Mouse (Mus musculus): ENCODE measurements around the gene Tac2. TPM values are rescaled to one million over a fixed set of nuclear protein-coding genes. Genes with fewer than 3 reads are reported as not detected.
"Not testable (repeated sequence)": the region's sequence is repeated elsewhere in the genome, so short reads cannot be mapped to it uniquely, and the experiment has no call there.

Gene Tac2
- polyA plus RNA-seq, 1 experiment from 2014 or later, result 2.1 TPM

DNA sequence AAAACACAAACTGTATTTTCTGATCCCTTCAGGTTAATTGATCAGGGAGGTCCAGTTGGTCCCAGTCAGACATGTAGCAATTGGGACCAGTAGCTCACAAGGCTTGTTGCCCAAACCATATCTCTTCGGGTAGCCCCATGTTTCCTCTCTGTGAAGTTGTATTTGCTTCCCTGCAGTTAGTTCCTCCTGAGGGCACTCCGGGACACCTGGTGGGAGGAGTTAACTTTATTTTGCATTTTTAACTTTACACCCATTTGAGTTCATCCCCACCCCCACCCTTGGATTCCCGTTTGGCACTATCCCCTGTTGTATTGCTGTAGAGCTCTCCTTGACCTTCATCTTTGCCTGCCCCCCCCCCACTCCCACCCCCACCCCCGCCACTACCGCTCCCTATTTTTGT, 21.6 kb downstream of the Tac2 start:
- Histone ChIP-seq H3K27ac (no peak overlapping the region), H3K4me1 (peaks cover 11% of the 10 kb centered on the region; the same call in 1 of the 2 replicates), H3K9me3 (no peaks in the 10 kb centered on the region), H3K9ac (no peak overlapping the region), H3K4me2 (replicated peaks) (no peak overlapping the region), H3K27me3 (no peaks in the 10 kb centered on the region), H3K36me3 (peaks cover 69% of the 10 kb centered on the region), H3K4me3 (no peak overlapping the region)
- 83% methylated on average over 5 of the region's 5 CpGs for WGBS
- ATAC-seq (ENCODE audit: insufficient number of reproducible peaks, insufficient read depth, low FRiP score, low TSS enrichment), result no peak

DNA sequence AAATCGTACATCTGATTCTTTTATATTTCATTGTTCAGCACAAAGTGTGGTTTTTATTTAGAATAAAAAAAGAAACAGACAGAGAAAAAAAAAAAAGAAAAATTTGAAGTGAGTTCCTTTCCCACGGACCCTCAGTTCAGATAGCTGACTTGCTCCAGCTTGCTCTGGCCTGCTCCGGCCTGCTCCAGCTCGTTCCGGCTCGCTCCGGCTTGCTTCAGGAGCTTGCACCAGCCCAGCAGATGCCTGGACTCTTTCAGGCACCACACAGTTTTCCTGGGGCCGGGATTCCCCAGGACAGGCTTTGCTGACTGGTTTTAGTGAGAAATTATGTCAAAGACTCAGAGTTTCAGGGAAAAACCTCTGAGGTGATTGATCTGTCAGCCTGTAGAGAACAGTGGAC, 23.0 kb downstream of the Tac2 start:
- no peak overlapping the region for H3K27ac ChIP-seq
- H3K4me1 ChIP-seq, result peaks cover 10% of the 10 kb centered on the region; the same call in 1 of the 2 replicates
- no peak for ATAC-seq (ENCODE audit: insufficient number of reproducible peaks, insufficient read depth, low FRiP score, low TSS enrichment)
- no peak overlapping the region for H3K4me2 ChIP-seq (replicated peaks)
- peaks cover 59% of the 10 kb centered on the region for H3K36me3 ChIP-seq
- WGBS, result 83% methylated on average over 8 of the region's 8 CpGs
- H3K27me3 ChIP-seq, result no peaks in the 10 kb centered on the region
- no peaks in the 10 kb centered on the region for H3K9me3 ChIP-seq
- H3K9ac ChIP-seq, result no peak overlapping the region
- no peak overlapping the region for H3K4me3 ChIP-seq

DNA sequence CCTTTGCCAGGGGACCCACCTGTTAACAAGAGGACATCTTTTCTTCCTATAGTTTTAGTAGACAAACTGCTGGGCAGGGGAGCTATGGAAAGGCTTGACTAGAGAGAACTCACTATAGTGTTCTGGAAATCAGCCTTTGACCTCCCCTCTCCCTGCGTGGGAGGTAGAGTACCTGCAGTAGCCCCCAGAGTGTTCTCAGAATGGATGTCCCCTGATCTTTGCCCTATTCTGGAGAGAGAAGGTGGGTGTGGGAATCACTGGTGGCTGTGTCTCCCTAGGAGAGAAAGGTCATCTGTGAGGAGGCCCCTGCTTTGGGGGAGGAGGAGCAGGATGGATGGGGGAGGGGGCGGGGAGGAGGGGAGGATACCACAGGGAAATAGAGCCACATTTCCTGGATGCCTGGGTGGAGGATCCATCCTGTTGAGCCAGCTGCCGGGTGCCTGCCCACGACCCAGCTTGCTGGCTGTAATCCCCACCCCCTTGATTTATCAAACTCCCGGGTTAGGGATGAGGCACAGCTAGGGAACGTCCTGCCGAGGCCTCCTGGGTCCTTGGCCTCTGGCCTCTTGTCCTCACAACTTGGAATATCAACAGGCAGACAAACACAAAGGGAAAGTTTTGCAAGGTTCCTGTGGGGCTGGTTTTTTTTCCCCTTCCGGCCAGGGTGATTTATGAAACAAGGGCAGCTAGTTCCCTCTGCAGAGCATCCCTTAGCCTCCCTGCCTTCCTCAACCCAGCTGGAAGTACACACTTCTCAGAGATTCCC, 24.8 kb downstream of the Tac2 start:
- H3K36me3 ChIP-seq, result peaks cover 41% of the 10 kb centered on the region
- ATAC-seq (ENCODE audit: insufficient number of reproducible peaks, insufficient read depth, low FRiP score, low TSS enrichment), result no peak
- no peak overlapping the region for H3K27ac ChIP-seq
- H3K4me2 ChIP-seq (replicated peaks), result no peak overlapping the region
- H3K27me3 ChIP-seq, result no peaks in the 10 kb centered on the region
- 12% methylated on average over 8 of the region's 8 CpGs for WGBS
- H3K9me3 ChIP-seq, result no peaks in the 10 kb centered on the region
- H3K9ac ChIP-seq, result no peak overlapping the region
- H3K4me3 ChIP-seq, result no peak overlapping the region
- H3K4me1 ChIP-seq, result peaks cover 10% of the 10 kb centered on the region; the same call in 1 of the 2 replicates

DNA sequence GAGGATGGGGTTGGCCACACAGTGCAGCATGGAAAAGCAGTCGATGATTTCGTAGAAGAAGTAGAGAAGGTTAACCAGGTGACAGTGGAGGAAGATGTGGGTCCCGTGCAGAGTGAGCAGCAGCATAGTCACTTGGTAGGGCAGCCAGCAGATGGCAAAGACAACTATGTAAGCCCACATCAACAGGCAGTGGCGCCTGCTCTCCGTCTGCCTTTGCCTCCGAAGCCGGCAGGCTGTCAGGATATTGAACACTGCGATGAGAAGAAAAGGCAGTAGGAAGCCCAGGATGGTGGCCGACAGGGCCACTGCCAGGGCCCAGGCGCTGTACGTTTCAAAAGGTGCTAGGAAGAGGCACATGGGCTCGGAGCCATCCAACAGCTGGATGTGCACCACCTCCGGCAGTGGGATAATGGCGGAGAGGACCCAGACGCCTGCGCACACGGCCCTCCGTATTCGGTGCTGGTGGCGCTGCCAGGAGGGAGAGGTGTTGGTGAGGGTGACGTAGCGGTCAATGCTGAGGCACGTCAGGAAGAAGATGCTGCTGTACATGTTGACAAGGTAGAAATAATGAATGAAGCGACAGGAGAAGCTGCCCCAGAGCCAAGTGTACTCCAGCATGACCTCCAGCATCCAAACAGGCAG, 26.0 kb downstream of the Tac2 start:
- no peak overlapping the region for H3K4me3 ChIP-seq

DNA sequence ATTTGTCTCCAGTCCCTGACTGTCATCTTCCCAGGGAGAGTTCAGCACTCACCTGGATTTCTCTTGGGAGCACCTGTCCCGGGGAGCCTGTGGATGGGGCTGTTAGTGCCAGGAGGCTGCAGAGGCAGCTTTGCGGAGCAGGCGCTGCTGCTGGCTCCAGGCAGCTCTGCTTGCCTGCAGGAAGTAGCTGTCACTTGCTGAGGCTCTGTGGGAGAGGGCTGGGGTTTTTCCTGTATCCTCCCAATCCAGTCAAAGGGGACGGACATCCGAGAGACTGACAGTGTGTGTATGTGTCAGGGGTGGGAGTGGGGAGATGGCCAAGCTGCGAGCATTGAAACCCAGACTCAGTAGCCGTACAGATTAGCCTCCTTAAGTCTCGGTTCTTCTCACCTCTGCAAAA, 27.3 kb downstream of the Tac2 start, which contains the start of gene Gpr182:
Gene Gpr182 (minus strand): TSS at position 185 of the 400 bp plus-strand sequence.
- 45% methylated on average over 8 of the region's 8 CpGs for WGBS
- no peak within 1 kb of the TSS for H3K9ac ChIP-seq
- ATAC-seq (ENCODE audit: insufficient number of reproducible peaks, insufficient read depth, low FRiP score, low TSS enrichment), result no peak
- no peak within 1 kb of the TSS; the same call in 1 of the 2 replicates for H3K4me2 ChIP-seq (replicated peaks)
- peaks cover 19% of the 10 kb centered on the region for H3K36me3 ChIP-seq
- H3K4me3 ChIP-seq, result no peak within 1 kb of the TSS
- H3K4me1 ChIP-seq, result peaks cover 10% of the 10 kb centered on the region; the same call in 1 of the 2 replicates
- no peak within 1 kb of the TSS for H3K27ac ChIP-seq
- H3K27me3 ChIP-seq, result no peaks in the 10 kb centered on the region
- H3K9me3 ChIP-seq, result no peaks in the 10 kb centered on the region

More for the DNA sequence above, 26.0 kb downstream of the Tac2 start:
- no peak for ATAC-seq (ENCODE audit: insufficient number of reproducible peaks, insufficient read depth, low FRiP score, low TSS enrichment)
- Histone ChIP-seq H3K9ac (no peak overlapping the region), H3K4me2 (replicated peaks) (peak overlapping the region; percentile 33), H3K27me3 (no peaks in the 10 kb centered on the region), H3K27ac (no peak overlapping the region), H3K9me3 (no peaks in the 10 kb centered on the region), H3K4me1 (peaks cover 10% of the 10 kb centered on the region; the same call in 1 of the 2 replicates), H3K36me3 (peaks cover 30% of the 10 kb centered on the region)
- 56% methylated on average over 24 of the region's 24 CpGs for WGBS

DNA sequence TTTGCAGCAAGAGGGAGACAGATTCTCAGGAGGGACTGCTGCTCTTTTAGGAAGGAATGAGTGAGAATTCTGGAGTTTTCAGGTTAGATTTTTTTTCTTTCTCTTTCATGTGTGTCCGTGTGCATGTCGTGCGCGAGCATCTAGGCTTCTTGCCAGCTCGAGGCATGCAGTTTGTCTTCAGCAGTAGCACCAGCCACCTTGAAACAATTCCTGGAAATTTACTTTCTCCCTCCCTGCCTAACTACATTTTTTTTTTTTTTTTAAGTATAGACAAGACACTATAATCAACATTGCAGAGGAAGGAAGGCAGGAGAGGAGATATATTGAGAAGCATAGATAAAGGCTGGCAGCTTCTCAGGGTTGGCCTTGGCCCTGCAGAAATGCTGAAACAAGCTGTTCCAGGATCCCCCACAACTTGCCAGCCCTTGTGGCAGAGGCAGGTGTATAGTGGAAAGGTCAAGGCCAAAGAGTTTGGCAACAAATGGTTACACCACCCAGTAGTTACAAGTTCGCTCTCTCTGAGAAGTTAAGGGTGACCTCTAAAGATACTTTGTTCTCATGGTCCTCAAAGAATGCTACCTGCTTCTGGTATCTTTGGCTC, 30.4 kb downstream of the Tac2 start:
- Histone ChIP-seq H3K27me3 (no peaks in the 10 kb centered on the region), H3K27ac (no peak overlapping the region), H3K36me3 (no peaks in the 10 kb centered on the region), H3K4me3 (no peak overlapping the region), H3K4me1 (peaks cover 2% of the 10 kb centered on the region; the same call in 1 of the 2 replicates), H3K9ac (no peak overlapping the region), H3K4me2 (replicated peaks) (no peak overlapping the region), H3K9me3 (no peaks in the 10 kb centered on the region)
- no peak for ATAC-seq (ENCODE audit: insufficient number of reproducible peaks, insufficient read depth, low FRiP score, low TSS enrichment)
- 73% methylated on average over 6 of the region's 6 CpGs for WGBS

DNA sequence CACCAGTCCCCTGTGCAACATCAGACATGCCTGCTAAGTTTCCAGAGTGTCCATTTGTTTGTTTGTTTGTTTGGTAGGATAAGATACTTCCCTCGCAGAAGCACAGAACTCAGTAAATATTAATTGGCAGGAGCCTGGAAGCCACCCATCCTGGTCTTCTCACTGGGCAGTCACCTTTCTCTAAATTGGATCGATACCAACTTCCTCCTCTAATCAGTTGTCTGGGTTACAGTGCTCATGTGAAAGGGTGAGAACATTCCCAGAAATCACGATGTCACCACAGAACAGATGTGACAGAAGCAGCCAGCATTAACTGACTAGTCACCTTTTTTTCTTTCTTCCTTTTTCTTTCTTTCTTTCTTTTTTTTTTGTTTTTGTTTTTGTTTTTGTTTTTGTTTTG, 31.0 kb downstream of the Tac2 start:
- Histone ChIP-seq H3K4me1 (no peaks in the 10 kb centered on the region), H3K36me3 (no peaks in the 10 kb centered on the region), H3K9me3 (no peaks in the 10 kb centered on the region), H3K27ac (no peak overlapping the region), H3K4me2 (replicated peaks) (no peak overlapping the region), H3K27me3 (no peaks in the 10 kb centered on the region), H3K4me3 (no peak overlapping the region), H3K9ac (no peak overlapping the region)
- 80% methylated on average over 3 of the region's 3 CpGs for WGBS
- ATAC-seq (ENCODE audit: insufficient number of reproducible peaks, insufficient read depth, low FRiP score, low TSS enrichment), result no peak

DNA sequence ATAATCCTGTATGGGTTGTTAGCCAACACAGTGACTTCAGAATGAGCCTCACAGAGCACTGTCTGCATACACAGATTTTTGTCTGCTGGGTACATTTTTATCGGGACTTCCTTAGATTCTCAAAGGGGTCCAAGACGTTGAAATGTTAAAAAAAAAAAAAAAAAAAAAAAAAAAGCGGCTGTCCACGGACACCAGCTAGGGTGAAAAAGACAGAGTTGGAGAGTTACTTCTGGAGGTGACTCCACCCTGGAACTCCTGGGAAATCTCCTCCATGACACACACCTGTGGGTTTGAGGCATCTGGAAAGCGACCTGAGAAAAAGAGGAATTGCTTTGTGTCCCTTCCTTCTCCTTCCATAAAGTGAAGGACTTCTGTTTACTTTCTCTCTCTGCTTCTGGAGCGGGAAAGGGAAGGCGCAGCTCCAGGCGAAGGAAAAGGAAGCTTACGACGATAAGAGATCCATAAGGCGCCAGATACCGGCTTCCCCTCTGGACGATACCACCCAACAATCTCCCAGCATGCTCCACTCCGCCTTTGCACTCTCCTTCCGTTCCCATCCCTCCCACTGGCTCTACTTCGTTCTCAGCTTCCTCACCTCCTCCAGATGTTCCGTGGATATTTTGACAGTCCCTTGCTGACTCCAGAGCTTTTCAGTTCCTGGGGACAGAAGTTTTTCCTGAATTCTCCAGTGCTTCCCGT, 31.6 kb downstream of the Tac2 start:
- WGBS, result 47% methylated on average over 18 of the region's 18 CpGs
- H3K4me1 ChIP-seq, result no peaks in the 10 kb centered on the region
- no peak overlapping the region for H3K27ac ChIP-seq
- ATAC-seq (ENCODE audit: insufficient number of reproducible peaks, insufficient read depth, low FRiP score, low TSS enrichment), result no peak
- peak overlapping the region; percentile 37 for H3K4me2 ChIP-seq (replicated peaks)
- H3K36me3 ChIP-seq, result no peaks in the 10 kb centered on the region
- H3K9ac ChIP-seq, result no peak overlapping the region
- H3K9me3 ChIP-seq, result no peaks in the 10 kb centered on the region
- H3K4me3 ChIP-seq, result 0 out of 2 replicates have a peak overlapping the region, but pooled peaks have one; percentile 8
- H3K27me3 ChIP-seq, result no peaks in the 10 kb centered on the region

DNA sequence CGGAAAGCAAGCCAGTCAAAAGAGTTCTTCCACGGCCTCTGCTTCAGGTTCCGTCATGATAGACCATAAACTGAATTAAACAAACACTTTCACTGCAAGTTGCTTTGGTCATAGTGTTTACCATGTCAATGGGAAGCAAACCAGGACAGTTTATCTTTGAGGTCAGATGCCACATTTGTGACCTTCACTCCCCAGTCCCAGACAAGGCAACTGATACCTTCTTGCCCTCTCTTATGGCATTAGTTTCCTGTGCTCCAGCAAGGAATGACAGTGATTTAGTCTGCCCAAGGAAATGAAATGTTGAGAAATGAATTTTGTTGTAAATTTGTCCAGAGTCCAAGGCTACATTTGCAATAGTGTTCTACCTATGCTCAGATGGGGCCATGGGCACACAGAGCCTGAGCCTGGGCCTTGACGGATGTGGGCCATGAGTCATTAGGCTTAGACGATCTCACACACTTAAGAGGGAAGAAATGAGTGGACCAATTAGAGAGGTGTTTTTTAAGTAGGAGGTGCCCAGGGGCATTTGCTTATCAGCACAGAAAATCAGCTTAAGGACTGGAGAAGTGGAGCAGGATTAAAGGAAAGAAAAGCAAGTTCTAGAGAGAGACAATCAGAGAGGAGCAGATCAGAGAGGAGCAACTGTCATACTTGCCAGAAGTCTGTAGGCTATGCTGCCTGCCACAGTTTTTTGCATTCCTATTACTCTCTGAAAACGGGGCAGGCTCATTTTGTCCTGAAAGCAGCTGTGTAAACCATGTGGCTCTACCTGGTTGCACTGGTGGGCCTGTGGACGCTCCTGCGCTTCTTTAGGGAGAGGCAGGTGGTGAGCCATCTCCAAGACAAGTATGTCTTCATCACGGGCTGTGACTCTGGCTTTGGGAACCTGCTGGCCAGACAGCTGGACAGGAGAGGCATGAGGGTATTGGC, 35.2 kb downstream of the Tac2 start, which contains the start of the genes Rdh1 and Rdh16f1:
Gene Rdh1 (plus strand): TSS at position 541 of the 930 bp plus-strand sequence.
Gene Rdh16f1 (plus strand): TSS at position 607 of the 930 bp plus-strand sequence.
- H3K9me3 ChIP-seq, result no peaks in the 10 kb centered on the region
- no peak for ATAC-seq (ENCODE audit: insufficient number of reproducible peaks, insufficient read depth, low FRiP score, low TSS enrichment)
- no peak within 1 kb of the TSS for H3K9ac ChIP-seq
- no peaks in the 10 kb centered on the region for H3K27me3 ChIP-seq
- no peaks in the 10 kb centered on the region for H3K36me3 ChIP-seq
- H3K27ac ChIP-seq, result no peak within 1 kb of the TSS
- no peak within 1 kb of the TSS for H3K4me3 ChIP-seq
- no peaks in the 10 kb centered on the region for H3K4me1 ChIP-seq
- no peak within 1 kb of the TSS for H3K4me2 ChIP-seq (replicated peaks)
- 70% methylated on average over 9 of the region's 9 CpGs for WGBS

DNA sequence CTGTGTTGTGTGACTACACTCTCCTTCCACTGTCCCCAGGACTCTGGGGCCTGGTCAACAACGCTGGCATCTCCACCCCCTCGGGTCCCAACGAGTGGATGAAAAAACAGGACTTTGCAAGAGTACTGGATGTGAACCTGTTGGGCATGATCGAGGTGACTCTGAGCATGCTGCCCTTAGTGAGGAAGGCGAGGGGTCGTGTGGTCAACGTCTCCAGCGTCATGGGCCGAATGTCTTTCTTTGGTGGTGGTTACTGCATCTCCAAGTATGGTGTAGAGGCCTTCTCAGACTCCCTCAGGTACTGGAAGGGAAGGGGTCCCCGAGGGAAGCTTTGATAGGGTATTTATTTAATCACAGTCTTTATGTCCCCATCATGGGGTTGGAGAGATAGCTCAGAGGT, 38.6 kb downstream of the Tac2 start:
- H3K9ac ChIP-seq; H3K4me3 ChIP-seq; H3K27me3 ChIP-seq; H3K36me3 ChIP-seq; H3K4me1 ChIP-seq; ATAC-seq (ENCODE audit: insufficient number of reproducible peaks, insufficient read depth, low FRiP score, low TSS enrichment); H3K9me3 ChIP-seq; H3K27ac ChIP-seq; H3K4me2 ChIP-seq (replicated peaks): not testable (repeated sequence)
- WGBS, result 86% methylated on average over 10 of the region's 10 CpGs

All from embryonic facial prominence, embryonic 12.5 days (tissue).